Mouse (Mus musculus): ENCODE measurements at regions not wholly inside any gene's neighbourhood (a gene's known extent, or its start where the extent isn't known, plus 50 kb on each side); places are given as distances from the start of the nearest gene placed in this dataset.

GRCm38 (mm10) chr15:41345554-41345953, 1211.4 kb downstream of the 9330182O14Rik start:
- H3K9ac ChIP-seq (replicated peaks; ENCODE audit: low read length, poor library complexity, severe bottlenecking) = no peak overlapping the region
- ATAC-seq (ENCODE audit: low FRiP score) = no peak
- 0 out of 2 replicates have a peak, but pooled peaks have one; percentile 13 for TF ChIP-seq CTCF (IDR thresholded peaks at IDR 0.05)
- no peak for DNase-seq (ENCODE audit: low spot score)
- WGBS = 93% methylated on average over 2 of the region's 2 CpGs
- no peak overlapping the region for H3K4me3 ChIP-seq (ENCODE audit: low read depth, low read length)
- H3K27ac ChIP-seq (ENCODE audit: low read depth, low read length) = no peak overlapping the region
- no peaks in the 10 kb centered on the region for H3K36me3 ChIP-seq (ENCODE audit: insufficient read depth, low read length)
- no peaks in the 10 kb centered on the region for H3K9me3 ChIP-seq (ENCODE audit: low read length)
- H3K4me2 ChIP-seq (ENCODE audit: low read depth, low read length, poor library complexity, severe bottlenecking) = no peak overlapping the region
- no peaks in the 10 kb centered on the region for H3K27me3 ChIP-seq (ENCODE audit: insufficient read depth, low read length)
- no peaks in the 10 kb centered on the region for H3K4me1 ChIP-seq (ENCODE audit: insufficient read depth, low read length)

DNA sequence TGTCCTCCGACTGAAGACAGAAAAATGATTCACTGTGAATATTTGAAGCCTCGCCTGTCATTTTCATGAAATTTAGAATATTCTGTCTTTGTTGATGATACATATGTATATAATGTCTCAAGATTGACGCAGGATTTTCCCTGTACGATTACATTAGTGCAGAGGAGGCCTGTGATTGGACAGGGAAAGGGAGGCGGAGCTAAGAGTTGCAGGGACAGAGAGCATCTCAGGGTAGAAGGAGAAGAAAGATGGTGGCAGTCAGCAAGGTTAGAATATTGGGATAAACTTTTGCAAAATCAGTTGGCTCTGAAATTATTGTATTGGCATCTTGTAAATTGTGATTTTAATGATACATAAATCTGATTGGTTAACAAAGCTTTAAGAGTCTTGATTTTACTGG, 1213.1 kb downstream of the 9330182O14Rik start:
- Histone ChIP-seq H3K9me3 (ENCODE audit: low read length) (no peaks in the 10 kb centered on the region), H3K4me3 (ENCODE audit: low read depth, low read length) (no peak overlapping the region), H3K27me3 (ENCODE audit: insufficient read depth, low read length) (no peaks in the 10 kb centered on the region), H3K4me2 (ENCODE audit: low read depth, low read length, poor library complexity, severe bottlenecking) (no peak overlapping the region), H3K4me1 (ENCODE audit: insufficient read depth, low read length) (no peaks in the 10 kb centered on the region), H3K9ac (replicated peaks; ENCODE audit: low read length, poor library complexity, severe bottlenecking) (no peak overlapping the region), H3K36me3 (ENCODE audit: insufficient read depth, low read length) (no peaks in the 10 kb centered on the region), H3K27ac (ENCODE audit: low read depth, low read length) (no peak overlapping the region)
- WGBS = 92% methylated on average over 5 of the region's 5 CpGs
- no peak for DNase-seq (ENCODE audit: low spot score)
- no peak for TF ChIP-seq CTCF (IDR thresholded peaks at IDR 0.05)
- no peak for ATAC-seq (ENCODE audit: low FRiP score)

- no peak overlapping the region for H3K27ac ChIP-seq (ENCODE audit: low read depth, low read length)
- DNase-seq (ENCODE audit: low spot score) (no peak), ATAC-seq (ENCODE audit: low FRiP score) (no peak)
- 48% methylated on average over 1 of the region's 2 CpGs for WGBS
- H3K4me1 ChIP-seq (ENCODE audit: insufficient read depth, low read length) = no peaks in the 10 kb centered on the region
- TF ChIP-seq CTCF (IDR thresholded peaks at IDR 0.05) = no peak
- no peaks in the 10 kb centered on the region for H3K36me3 ChIP-seq (ENCODE audit: insufficient read depth, low read length)
- H3K27me3 ChIP-seq (ENCODE audit: insufficient read depth, low read length) = no peaks in the 10 kb centered on the region
- no peak overlapping the region for H3K4me3 ChIP-seq (ENCODE audit: low read depth, low read length)
- no peaks in the 10 kb centered on the region for H3K9me3 ChIP-seq (ENCODE audit: low read length)
- H3K4me2 ChIP-seq (ENCODE audit: low read depth, low read length, poor library complexity, severe bottlenecking) = no peak overlapping the region
- H3K9ac ChIP-seq (replicated peaks; ENCODE audit: low read length, poor library complexity, severe bottlenecking) = no peak overlapping the region
These were observed 1218.0 kb downstream of the 9330182O14Rik start for GRCm38 (mm10) chr15:41352129-41352528.

DNA sequence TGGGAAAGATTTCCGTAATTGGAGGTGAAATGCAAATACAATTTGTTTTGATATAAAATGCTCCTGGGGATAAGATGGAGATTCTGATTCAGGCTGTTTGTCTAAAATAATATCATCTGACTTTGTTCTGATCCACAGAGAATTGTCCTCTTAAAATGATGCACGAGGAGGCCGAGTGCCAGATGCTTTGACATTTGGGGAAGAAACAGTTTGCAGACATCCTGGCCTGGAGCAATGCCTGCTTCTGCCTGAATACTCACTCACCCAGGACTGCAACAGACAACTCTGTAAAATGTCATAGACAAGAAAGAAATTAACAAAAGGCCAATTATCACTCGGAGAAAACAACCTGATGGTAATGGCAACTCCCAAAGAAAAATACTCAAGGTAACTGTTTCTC, 1225.1 kb downstream of the 9330182O14Rik start:
- H3K4me1 ChIP-seq (ENCODE audit: insufficient read depth, low read length) = no peaks in the 10 kb centered on the region
- DNase-seq (ENCODE audit: low spot score) (no peak), ATAC-seq (ENCODE audit: low FRiP score) (no peak)
- no peak overlapping the region for H3K9ac ChIP-seq (replicated peaks; ENCODE audit: low read length, poor library complexity, severe bottlenecking)
- 69% methylated on average over 4 of the region's 4 CpGs for WGBS
- no peaks in the 10 kb centered on the region for H3K27me3 ChIP-seq (ENCODE audit: insufficient read depth, low read length)
- no peaks in the 10 kb centered on the region for H3K36me3 ChIP-seq (ENCODE audit: insufficient read depth, low read length)
- H3K4me3 ChIP-seq (ENCODE audit: low read depth, low read length) = no peak overlapping the region
- TF ChIP-seq CTCF (IDR thresholded peaks at IDR 0.05) = no peak
- no peak overlapping the region for H3K27ac ChIP-seq (ENCODE audit: low read depth, low read length)
- H3K9me3 ChIP-seq (ENCODE audit: low read length) = no peaks in the 10 kb centered on the region
- H3K4me2 ChIP-seq (ENCODE audit: low read depth, low read length, poor library complexity, severe bottlenecking) = no peak overlapping the region

DNA sequence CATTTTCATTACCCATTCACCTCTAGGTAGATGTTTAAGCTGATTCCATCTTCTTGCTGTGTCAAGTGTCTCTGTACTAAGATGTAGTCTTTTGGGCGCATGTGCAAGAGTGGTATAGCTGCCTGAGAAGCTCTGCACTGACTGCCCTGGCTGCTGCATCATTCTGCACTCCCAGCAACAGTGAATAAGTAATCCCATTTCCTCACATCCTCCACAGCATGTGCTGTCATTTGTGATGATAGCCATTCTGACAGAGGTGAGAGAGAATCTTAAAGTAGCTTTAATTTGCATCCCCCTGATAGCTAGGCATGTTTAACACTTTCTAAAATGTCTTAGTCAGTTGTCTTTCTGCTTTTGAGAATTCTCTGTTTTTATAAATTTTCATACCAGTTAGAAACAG, 1240.5 kb downstream of the 9330182O14Rik start:
- ATAC-seq (ENCODE audit: low FRiP score) = no peak

GRCm38 (mm10) chr15:41375906-41376305, 1241.7 kb downstream of the 9330182O14Rik start:
- DNase-seq (ENCODE audit: low spot score) (no peak), ATAC-seq (ENCODE audit: low FRiP score) (no peak)
- Histone ChIP-seq H3K4me1 (ENCODE audit: insufficient read depth, low read length) (no peaks in the 10 kb centered on the region), H3K27me3 (ENCODE audit: insufficient read depth, low read length) (no peaks in the 10 kb centered on the region), H3K9me3 (ENCODE audit: low read length) (no peaks in the 10 kb centered on the region), H3K36me3 (ENCODE audit: insufficient read depth, low read length) (no peaks in the 10 kb centered on the region), H3K27ac (ENCODE audit: low read depth, low read length) (no peak overlapping the region), H3K4me2 (ENCODE audit: low read depth, low read length, poor library complexity, severe bottlenecking) (no peak overlapping the region), H3K9ac (replicated peaks; ENCODE audit: low read length, poor library complexity, severe bottlenecking) (no peak overlapping the region), H3K4me3 (ENCODE audit: low read depth, low read length) (no peak overlapping the region)
- 95% methylated on average over 4 of the region's 4 CpGs for WGBS
- no peak for TF ChIP-seq CTCF (IDR thresholded peaks at IDR 0.05)

More for the DNA sequence above, 1240.5 kb downstream of the 9330182O14Rik start:
- Histone ChIP-seq H3K4me1 (ENCODE audit: insufficient read depth, low read length) (no peaks in the 10 kb centered on the region), H3K4me2 (ENCODE audit: low read depth, low read length, poor library complexity, severe bottlenecking) (no peak overlapping the region), H3K27me3 (ENCODE audit: insufficient read depth, low read length) (no peaks in the 10 kb centered on the region), H3K4me3 (ENCODE audit: low read depth, low read length) (no peak overlapping the region), H3K36me3 (ENCODE audit: insufficient read depth, low read length) (no peaks in the 10 kb centered on the region), H3K9me3 (ENCODE audit: low read length) (no peaks in the 10 kb centered on the region), H3K9ac (replicated peaks; ENCODE audit: low read length, poor library complexity, severe bottlenecking) (no peak overlapping the region), H3K27ac (ENCODE audit: low read depth, low read length) (no peak overlapping the region)
- DNase-seq (ENCODE audit: low spot score) = no peak
- 55% methylated on average over 1 of the region's 1 CpGs for WGBS
- TF ChIP-seq CTCF (IDR thresholded peaks at IDR 0.05) = no peak
